Mouse (Mus musculus): ENCODE data around the gene F2rl1.

DNA sequence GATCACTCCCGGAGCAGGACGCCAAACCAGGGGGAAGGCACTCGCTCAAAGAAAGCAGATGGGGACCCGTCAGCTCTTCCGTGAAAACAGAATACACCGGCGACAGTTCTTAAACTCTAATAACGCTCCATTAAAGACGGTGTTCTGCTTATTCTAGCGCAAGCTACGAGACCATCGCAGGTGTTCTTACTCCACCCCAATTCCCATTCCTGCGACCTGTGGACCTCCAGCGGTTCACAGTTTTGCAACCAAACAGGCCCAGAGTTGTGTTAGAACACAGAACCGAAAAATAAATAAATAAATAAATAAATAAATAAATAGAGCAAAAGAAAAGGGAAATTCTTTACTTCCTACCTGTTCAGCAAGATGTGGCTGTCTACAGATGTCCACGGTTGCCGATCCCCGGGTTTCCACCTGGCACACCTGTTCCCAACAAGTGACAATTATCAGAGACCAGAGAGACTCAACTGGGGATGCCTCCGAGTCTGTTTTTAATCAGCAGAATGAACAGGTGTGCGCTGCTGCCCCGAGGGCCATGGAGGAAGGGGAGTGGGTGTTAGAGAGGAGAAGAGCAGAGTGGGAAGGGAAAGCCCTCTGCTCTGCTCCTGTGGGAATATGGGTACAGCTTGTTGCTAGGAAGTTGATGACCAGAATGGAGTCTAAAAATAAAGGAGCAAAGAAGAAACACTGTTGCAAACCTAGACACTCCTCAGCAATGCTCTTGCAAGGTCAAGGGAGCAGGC, 46.2 kb downstream of the F2rl1 start, which contains the start of gene S100z:
- TF ChIP-seq CTCF (IDR thresholded peaks at IDR 0.05; ENCODE audit: low read depth) (no peak), EP300 (optimal IDR thresholded peaks at IDR 0.05) (no peak)

Data from stomach, postnatal 0 days (tissue).